Mouse (Mus musculus) heart, postnatal 0 days (tissue): ENCODE results near the gene Adar.

Experiments used
- CTCF ChIP-seq: IDR thresholded peaks from 2 replicates; pipeline ENCODE4 v1.5.1; 2016; ENCODE audit warnings: antibody characterized with exemption, control low read depth, low read depth
- EP300 ChIP-seq: IDR thresholded peaks from 2 replicates; pipeline ENCODE4 v1.6.1; 2016; ENCODE audit warnings: antibody characterized with exemption, low read depth

GRCm38 (mm10) chr3:89799476-89799875 is 84.7 kb downstream of the Adar start:
- TF ChIP-seq CTCF: no peak
- no peak for TF ChIP-seq EP300
